Mouse (Mus musculus): ENCODE measurements around the gene Trappc1. TPM values are rescaled to one million over a fixed set of nuclear protein-coding genes. Genes with fewer than 3 reads are reported as not detected.

The Trappc1 gene
- 116 and 118 TPM in 2 replicates for polyA plus RNA-seq (2012; rRNA removed)

- peak; percentile 100 for DNase-seq (ENCODE audit: low read depth)
- TF ChIP-seq CTCF (IDR thresholded peaks at IDR 0.05; ENCODE audit: borderline replicate concordance, extremely low read depth, insufficient read depth, insufficient read length) (no peak), POLR2A (IDR thresholded peaks at IDR 0.05; ENCODE audit: borderline replicate concordance, extremely low read depth, insufficient read depth, insufficient read length, poor library complexity, severe bottlenecking) (peak; percentile 81; the same call in 1 of the 2 replicates)
These were observed at the start of gene Trappc1, which contains the start of gene Cntrob for GRCm38 (mm10) chr11:69323667-69324111. Trappc1 (plus strand) TSS chr11:69323980. Cntrob (minus strand) TSS chr11:69323775.

GRCm38 (mm10) chr11:69275650-69276049 lies 48.1 kb upstream of the Trappc1 start:
- DNase-seq (ENCODE audit: low read depth): no peak
- TF ChIP-seq CTCF (IDR thresholded peaks at IDR 0.05; ENCODE audit: borderline replicate concordance, extremely low read depth, insufficient read depth, insufficient read length) (no peak), POLR2A (IDR thresholded peaks at IDR 0.05; ENCODE audit: borderline replicate concordance, extremely low read depth, insufficient read depth, insufficient read length, poor library complexity, severe bottlenecking) (no peak)

- TF ChIP-seq POLR2A (IDR thresholded peaks at IDR 0.05; ENCODE audit: borderline replicate concordance, extremely low read depth, insufficient read depth, insufficient read length, poor library complexity, severe bottlenecking) (no peak), CTCF (IDR thresholded peaks at IDR 0.05; ENCODE audit: borderline replicate concordance, extremely low read depth, insufficient read depth, insufficient read length) (no peak)
- DNase-seq (ENCODE audit: low read depth): no peak
These were observed 47.7 kb upstream of the Trappc1 start for GRCm38 (mm10) chr11:69276081-69276480.

GRCm38 (mm10) chr11:69277267-69277666 lies 46.5 kb upstream of the Trappc1 start:
- no peak for DNase-seq (ENCODE audit: low read depth)
- TF ChIP-seq CTCF (IDR thresholded peaks at IDR 0.05; ENCODE audit: borderline replicate concordance, extremely low read depth, insufficient read depth, insufficient read length) (no peak), POLR2A (IDR thresholded peaks at IDR 0.05; ENCODE audit: borderline replicate concordance, extremely low read depth, insufficient read depth, insufficient read length, poor library complexity, severe bottlenecking) (no peak)

- no peak for DNase-seq (ENCODE audit: low read depth)
- TF ChIP-seq POLR2A (IDR thresholded peaks at IDR 0.05; ENCODE audit: borderline replicate concordance, extremely low read depth, insufficient read depth, insufficient read length, poor library complexity, severe bottlenecking): no peak
- TF ChIP-seq CTCF (IDR thresholded peaks at IDR 0.05; ENCODE audit: borderline replicate concordance, extremely low read depth, insufficient read depth, insufficient read length): no peak
These were observed 32.7 kb upstream of the Trappc1 start for GRCm38 (mm10) chr11:69291111-69291510.

GRCm38 (mm10) chr11:69295286-69295685 lies 28.5 kb upstream of the Trappc1 start:
- TF ChIP-seq POLR2A (IDR thresholded peaks at IDR 0.05; ENCODE audit: borderline replicate concordance, extremely low read depth, insufficient read depth, insufficient read length, poor library complexity, severe bottlenecking) (no peak), CTCF (IDR thresholded peaks at IDR 0.05; ENCODE audit: borderline replicate concordance, extremely low read depth, insufficient read depth, insufficient read length) (no peak)
- no peak for DNase-seq (ENCODE audit: low read depth)

GRCm38 (mm10) chr11:69297799-69298198 lies 26.0 kb upstream of the Trappc1 start:
- TF ChIP-seq CTCF (IDR thresholded peaks at IDR 0.05; ENCODE audit: borderline replicate concordance, extremely low read depth, insufficient read depth, insufficient read length): no peak
- no peak for TF ChIP-seq POLR2A (IDR thresholded peaks at IDR 0.05; ENCODE audit: borderline replicate concordance, extremely low read depth, insufficient read depth, insufficient read length, poor library complexity, severe bottlenecking)

GRCm38 (mm10) chr11:69298231-69298630 lies 25.5 kb upstream of the Trappc1 start:
- no peak for DNase-seq (ENCODE audit: low read depth)
- TF ChIP-seq CTCF (IDR thresholded peaks at IDR 0.05; ENCODE audit: borderline replicate concordance, extremely low read depth, insufficient read depth, insufficient read length) (no peak), POLR2A (IDR thresholded peaks at IDR 0.05; ENCODE audit: borderline replicate concordance, extremely low read depth, insufficient read depth, insufficient read length, poor library complexity, severe bottlenecking) (no peak)

More at GRCm38 (mm10) chr11:69297799-69298198, 26.0 kb upstream of the Trappc1 start:
- no peak for DNase-seq (ENCODE audit: low read depth)

- no peak for DNase-seq (ENCODE audit: low read depth)
- no peak for TF ChIP-seq CTCF (IDR thresholded peaks at IDR 0.05; ENCODE audit: borderline replicate concordance, extremely low read depth, insufficient read depth, insufficient read length)
- TF ChIP-seq POLR2A (IDR thresholded peaks at IDR 0.05; ENCODE audit: borderline replicate concordance, extremely low read depth, insufficient read depth, insufficient read length, poor library complexity, severe bottlenecking): no peak
These were observed 21.0 kb upstream of the Trappc1 start for GRCm38 (mm10) chr11:69302817-69303216.

GRCm38 (mm10) chr11:69305291-69305690 lies 18.5 kb upstream of the Trappc1 start:
- TF ChIP-seq POLR2A (IDR thresholded peaks at IDR 0.05; ENCODE audit: borderline replicate concordance, extremely low read depth, insufficient read depth, insufficient read length, poor library complexity, severe bottlenecking) (no peak), CTCF (IDR thresholded peaks at IDR 0.05; ENCODE audit: borderline replicate concordance, extremely low read depth, insufficient read depth, insufficient read length) (no peak)
- DNase-seq (ENCODE audit: low read depth): no peak

GRCm38 (mm10) chr11:69306039-69306438 lies 17.7 kb upstream of the Trappc1 start:
- TF ChIP-seq POLR2A (IDR thresholded peaks at IDR 0.05; ENCODE audit: borderline replicate concordance, extremely low read depth, insufficient read depth, insufficient read length, poor library complexity, severe bottlenecking): no peak
- no peak for TF ChIP-seq CTCF (IDR thresholded peaks at IDR 0.05; ENCODE audit: borderline replicate concordance, extremely low read depth, insufficient read depth, insufficient read length)
- no peak for DNase-seq (ENCODE audit: low read depth)

- DNase-seq (ENCODE audit: low read depth): peak; percentile 45
- TF ChIP-seq POLR2A (IDR thresholded peaks at IDR 0.05; ENCODE audit: borderline replicate concordance, extremely low read depth, insufficient read depth, insufficient read length, poor library complexity, severe bottlenecking) (no peak), CTCF (IDR thresholded peaks at IDR 0.05; ENCODE audit: borderline replicate concordance, extremely low read depth, insufficient read depth, insufficient read length) (no peak)
These were observed 12.5 kb upstream of the Trappc1 start for GRCm38 (mm10) chr11:69311266-69311665.
